Mouse (Mus musculus) gastrocnemius, postnatal 36 days (tissue): ENCODE results near the gene Tspan8. TPM values are rescaled to one million over a fixed set of nuclear protein-coding genes. Genes with fewer than 3 reads are reported as not detected.
A peak's percentile ranks its signal among the peaks of the same experiment; 100 is the strongest.

Source experiments
- DNase-seq, 2 experiments: peaks; one replicate each; pipeline ENCODE4 v3.0.0; 2022
- intact Hi-C: fragments of 180-260 bp; cut with DNase I; formaldehyde crosslinking; loops from one replicate; pipeline ENCODE4 v1.15.1; 2025
- total RNA-seq, 2 experiments: library from RNA; stranded (reverse); gene quantifications; 2 replicates each; pipeline ENCODE4 v1.2.3; 2021

The Tspan8 gene
- total RNA-seq, 2 experiments from 2014 or later: 77.7 to 88.5 TPM

DNA sequence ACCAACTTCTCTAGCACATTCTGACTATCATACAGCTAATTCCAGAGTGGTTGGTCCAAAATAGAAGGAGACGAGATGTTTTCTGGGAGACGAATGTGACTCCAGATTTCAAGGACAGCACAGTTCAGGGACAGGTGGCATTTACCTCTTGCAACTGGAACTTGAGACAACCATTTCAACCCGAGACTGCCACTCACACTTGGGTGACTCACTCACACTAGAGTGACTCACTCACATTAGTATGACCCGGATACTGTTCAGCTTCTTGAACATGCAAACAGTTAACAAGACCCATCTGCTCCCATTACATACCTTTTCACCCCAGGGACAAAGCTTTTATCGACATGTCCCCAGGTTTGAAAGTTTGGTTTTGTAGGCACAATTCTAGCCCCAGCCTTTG is 12.2 kb downstream of the Tspan8 start:
- DNase-seq: no peak
- intact Hi-C loops: no loop called here

DNA sequence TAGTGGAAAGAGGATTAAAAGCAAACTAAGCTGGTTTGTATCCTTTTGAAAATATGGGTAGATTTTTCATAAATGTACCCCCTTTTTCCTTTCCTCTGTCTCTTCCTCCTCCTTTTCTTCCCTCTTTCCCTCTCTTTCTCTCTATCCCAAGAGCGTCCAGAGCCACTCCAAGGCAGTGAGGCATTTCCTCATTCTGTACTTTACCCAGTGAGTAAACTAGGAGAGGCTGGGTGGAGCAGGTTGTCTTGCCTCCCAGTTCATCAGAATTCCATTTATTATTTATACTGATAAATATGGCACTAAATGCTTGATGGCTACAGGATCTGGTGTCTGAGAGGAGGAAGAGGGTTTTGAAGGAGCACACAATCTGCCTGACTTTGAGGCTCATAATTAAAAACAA is 13.1 kb downstream of the Tspan8 start:
- intact Hi-C loops: no loop called here
- DNase-seq: no peak

DNA sequence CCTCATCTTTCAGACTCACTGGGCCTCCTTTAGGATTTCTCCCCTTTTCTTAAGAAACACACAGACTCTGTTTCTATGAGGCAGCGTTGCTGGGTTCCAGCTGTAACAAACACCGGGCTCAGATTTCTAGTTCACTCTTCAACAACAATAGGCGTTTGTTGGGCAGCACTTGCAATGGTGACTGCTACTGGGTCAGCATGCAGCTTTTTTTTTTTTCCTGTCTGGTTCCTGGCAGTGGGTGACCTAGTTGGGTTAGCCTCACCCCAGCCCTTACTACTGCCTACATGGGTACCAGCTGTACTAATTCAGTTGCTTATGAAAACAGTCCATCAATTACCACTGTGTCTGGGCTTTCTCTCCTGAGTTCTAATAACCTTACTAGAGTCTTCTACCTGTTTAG is 14.1 kb downstream of the Tspan8 start:
- no peak for DNase-seq

DNA sequence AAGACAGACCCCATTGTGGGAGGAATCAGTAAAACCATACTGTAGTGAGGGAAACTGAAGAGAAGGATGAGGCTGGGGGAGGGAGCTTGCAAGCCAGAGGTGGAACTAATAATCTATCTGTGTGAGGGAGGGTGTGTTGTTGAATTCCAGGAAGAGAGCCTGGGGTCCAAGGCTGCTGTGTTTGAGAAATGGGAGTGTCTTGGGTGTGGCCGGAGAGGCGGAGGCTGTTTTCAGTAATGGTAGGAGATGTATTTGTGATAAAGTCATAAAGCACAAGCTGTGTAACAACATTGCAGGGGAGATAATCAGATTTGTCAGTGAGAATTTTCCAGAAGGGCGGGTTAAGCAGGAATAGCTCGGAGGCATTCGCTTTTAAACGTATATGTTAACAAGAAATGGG is 17.4 kb downstream of the Tspan8 start:
- DNase-seq: no peak
- intact Hi-C loops: no loop called here

More for the DNA sequence above, 14.1 kb downstream of the Tspan8 start:
- intact Hi-C loops: no loop called here

DNA sequence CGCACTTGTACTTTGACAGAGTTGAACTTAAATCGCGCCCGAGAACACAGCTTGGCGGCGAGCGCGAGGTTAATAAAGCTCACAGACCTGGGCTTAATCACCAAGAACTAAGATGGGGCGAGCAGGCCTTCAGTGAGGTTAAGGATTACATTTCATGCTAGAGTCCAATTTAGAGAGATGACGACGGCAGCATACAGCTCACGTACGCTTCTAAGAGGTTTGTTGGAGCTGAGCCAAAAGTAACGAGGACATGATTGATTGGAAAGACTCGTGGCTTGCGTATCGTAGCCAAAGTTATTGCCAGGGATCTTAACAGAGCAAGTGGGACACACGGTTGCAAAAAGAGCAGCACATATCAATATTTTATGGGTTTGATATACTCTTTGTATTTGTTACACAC is 30.3 kb downstream of the Tspan8 start:
- no peak for DNase-seq
- intact Hi-C loops: no loop called here

DNA sequence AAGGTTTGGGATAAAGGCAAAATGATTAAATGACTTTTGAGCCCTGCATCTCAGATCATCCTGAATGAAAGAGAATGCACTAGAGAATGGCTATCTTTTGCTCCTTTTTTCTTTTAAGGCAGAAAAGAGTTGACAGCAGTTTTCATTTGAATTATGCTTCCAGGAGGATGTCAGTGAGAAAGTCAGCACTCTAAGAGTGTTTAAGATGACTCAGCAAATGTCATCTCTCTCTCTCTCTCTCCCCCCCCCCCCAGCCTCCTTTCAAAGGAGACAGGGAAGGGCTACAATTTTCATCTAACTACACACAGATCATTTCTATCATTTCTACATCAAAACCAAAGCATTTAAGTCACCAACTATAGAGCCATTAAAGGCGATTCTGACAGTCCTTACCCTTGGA is 31.9 kb downstream of the Tspan8 start:
- intact Hi-C loops: no loop called here
- DNase-seq: no peak

DNA sequence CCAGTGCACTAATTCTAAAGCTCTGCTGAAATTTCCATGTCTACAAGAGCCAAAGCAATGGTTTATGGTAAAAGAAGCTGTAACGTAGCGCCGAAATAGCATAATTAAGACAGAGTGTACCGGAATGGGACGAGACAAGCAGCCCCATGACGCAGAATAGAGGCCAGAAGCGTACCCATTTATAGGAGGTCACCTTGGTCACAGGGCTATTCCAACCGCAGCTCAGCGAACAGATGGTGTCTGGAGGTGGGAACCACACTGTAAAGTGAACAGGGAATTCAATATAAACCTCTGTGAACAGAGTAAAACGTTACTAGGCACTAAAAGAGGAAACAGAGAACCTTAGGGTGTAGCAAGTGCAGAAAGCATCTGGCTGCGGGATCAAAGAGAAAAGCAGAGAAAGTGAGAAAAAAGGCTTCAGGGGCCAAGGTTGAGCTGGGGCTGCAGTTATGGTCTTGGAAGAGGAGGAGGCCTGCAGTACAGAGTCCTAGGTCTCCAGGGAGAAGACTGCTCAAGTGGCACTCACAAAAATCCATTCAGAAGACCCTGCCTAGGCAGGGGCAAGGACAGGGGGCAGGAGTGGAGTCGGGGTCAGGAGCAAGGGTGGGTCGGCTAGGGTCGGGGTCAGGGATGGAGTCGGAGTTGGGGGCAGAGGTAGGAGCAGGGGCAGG is 43.7 kb downstream of the Tspan8 start:
- intact Hi-C loops: no loop called here
- DNase-seq: no peak

DNA sequence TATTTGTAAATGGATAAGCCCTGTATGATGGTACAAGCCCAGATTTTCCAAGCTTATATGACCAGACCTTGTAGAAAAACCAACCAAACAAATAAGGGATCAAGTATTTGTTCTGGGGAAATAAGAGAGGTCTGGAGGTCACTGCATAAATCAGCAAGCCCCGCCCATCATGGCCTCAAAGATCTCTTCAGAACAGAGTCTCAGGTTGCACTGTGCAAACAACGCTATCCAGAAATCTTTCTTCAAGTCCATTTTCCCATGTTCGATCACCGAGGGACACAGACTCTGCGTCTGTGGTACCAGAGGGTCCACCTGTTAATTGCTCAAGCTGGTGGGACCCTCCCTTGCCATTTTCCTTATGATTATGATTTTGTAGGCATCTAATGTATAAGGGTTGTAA is 45.3 kb downstream of the Tspan8 start:
- intact Hi-C loops: no loop called here
- DNase-seq: no peak

DNA sequence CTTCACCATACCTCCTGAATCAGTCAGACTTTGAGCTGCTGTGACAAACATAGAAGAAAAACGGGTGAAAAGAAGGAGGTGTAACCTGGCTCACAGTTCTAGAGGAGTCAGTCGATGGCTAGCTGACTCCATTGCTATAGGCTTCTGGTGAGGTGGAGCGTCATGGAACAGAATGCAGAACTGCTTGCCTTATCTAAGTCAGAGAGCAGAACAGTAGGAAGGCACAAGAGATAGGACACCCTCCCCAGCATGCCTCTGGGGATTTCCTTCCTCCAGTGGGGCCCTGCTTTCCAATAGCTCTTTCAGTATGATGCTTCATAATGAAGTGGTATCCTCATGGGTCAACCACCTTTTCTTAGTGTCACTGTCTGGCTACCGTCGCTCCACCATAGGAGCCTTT is 66.1 kb downstream of the Tspan8 start:
- intact Hi-C loops: no loop called here

DNA sequence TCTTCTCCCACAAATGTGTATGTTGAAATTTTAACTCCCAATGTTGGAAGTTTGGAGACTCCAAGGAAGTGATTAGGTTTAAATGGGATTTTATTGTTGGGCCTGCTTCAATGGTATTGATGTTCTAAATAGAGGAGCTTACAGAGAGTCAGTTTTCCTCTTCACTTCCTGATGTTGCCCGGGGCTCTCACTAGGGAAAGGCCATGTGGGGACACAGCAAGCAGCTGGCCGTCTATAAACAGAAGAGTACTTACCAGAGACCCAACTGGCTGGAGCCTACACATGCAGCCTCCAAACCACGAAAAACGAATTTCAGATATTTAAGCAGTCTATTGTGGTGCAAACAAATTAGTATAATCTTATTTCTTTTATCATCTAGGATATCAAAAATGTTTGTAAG is 75.3 kb downstream of the Tspan8 start:
- intact Hi-C loops: no loop called here
- DNase-seq: no peak

More for the DNA sequence above, 66.1 kb downstream of the Tspan8 start:
- DNase-seq: no peak

DNA sequence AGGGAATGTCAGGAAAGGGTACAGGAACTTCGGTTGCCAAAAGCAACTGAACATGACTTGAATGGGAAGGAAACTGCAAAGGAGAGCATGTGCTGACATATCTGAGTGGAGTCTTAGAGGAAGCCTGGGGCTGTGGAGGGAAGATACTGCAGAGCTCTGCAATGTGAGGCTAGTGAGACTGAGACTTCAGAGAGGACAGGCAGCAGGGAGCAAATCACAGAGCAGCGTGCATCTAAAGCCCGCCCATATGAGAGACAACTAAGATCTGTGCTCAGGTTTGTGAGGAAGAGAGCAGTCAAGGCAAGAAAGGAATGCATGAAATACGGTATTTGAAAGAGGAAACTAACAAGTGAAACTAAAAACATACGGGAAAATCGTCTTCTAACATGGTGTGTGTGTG is 76.3 kb downstream of the Tspan8 start:
- intact Hi-C loops: no loop called here
- DNase-seq: no peak

DNA sequence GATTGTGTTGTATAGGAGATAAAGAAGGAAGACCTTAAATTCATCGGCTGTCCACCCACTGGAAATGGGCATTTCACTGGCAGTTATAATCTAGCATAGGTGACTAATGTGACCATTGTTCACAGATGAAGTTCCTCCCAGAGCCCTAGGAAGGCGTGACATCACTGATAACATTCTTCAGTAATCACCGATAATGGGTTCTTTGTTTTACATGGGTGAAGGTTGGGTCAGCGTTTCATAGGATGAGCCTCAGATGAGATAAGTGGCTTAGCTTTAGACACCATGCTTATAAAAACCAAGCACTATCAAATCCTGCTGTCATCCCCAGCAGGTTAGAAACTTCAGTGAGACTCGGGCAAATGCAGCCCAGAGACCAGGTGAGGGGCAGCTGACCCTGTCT is 77.4 kb downstream of the Tspan8 start:
- DNase-seq: no peak
- intact Hi-C loops: no loop called here

DNA sequence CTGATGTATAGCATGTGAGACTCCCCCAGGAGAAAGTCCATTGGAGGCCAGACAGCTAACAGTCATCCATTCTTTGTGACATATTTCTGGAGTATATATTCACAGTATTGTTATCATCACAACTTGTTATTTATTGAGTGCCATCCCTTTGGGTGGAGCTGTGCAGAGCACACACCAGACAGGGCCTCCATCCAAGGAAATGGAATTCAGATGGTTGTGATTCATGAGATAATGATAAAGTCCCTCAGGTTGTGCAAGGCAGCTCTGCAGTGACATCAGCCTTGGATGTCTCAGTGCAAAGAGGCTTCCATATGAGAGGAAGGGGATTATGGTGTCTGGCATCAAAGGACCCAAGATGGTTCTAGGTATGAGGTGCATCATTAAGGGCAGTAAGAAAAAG is 80.1 kb downstream of the Tspan8 start:
- DNase-seq: no peak
- intact Hi-C loops: no loop called here

DNA sequence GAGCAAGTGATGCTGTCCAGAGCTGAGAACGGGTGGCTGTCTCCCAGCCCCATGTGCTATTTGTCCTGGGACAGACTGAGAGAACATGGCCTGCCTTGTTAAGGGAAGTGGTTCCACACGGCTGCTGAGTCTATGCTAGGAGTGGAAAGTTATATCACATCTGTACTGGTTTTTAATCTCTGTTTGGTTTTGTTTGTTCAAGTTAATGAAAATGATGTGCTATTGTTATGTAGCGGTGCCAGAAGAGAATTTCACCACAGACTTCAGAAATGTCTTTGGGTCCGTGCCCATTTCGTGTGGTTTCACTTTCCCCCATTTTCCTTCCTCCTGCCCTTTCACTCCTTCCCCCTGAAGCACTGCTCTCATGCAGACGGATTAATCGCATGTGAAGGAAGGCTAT is 80.6 kb downstream of the Tspan8 start:
- intact Hi-C loops: no loop called here
- DNase-seq: peak; percentile 17 to 23

Other genes starting within 250 kb of the Tspan8 start
- gene A930009A15Rik, start 246.8 kb upstream of the Tspan8 start, total RNA-seq: not detected
- under 1 TPM in 1 of 2 experiments, not detected in 1; 0.05 TPM for gene Lgr5, start 229.1 kb upstream of the Tspan8 start, total RNA-seq
- 1 to 10 TPM in 1 of 2 experiments, under 1 TPM in 1; 0.71 to 1.0 TPM for gene Ptprr, start 201.4 kb downstream of the Tspan8 start, total RNA-seq